Mouse (Mus musculus): ENCODE results near the gene Rps15a.

Rps15a gene

DNA sequence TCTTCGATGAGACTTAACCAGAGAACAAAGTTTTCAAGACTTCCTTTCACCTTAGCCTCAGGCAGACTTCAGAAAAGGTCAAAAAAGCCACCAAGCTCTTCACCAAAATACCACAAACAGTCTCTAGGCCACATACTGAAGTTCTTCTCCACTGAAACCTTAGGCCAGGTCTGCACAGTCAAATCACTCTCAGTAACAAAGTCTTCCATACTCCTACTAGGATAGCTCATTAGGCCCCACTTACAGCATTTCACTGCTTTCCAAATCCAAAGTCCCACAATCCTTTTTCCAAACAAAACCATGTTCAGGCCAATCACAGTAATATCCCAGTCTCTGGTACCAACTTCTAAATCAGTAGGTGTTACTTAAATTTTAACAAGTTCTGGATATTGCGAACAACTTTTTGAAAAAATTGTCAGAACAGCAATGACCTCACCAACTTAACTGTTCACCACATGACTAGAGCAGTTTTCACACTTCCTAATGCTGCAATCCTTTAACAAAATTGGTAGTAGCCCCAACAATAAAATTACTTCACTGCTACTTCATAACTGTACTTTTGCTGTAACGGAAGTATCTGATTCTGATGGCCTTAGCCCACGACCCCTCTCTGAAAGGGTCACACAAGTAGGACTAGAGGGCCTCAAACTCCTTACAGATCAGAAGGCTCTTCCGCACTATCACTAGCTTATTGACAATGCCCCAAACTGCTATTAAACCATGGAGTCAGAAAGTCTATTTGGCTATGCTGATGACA lies 2.3 kb downstream of the Rps15a start:
- no peak for DNase-seq

GRCm38 (mm10) chr7:118111128-118111527 lies 4.9 kb downstream of the Rps15a start:
- no peak for DNase-seq

- DNase-seq = no peak
Measured at GRCm38 (mm10) chr7:118107671-118108070, 8.3 kb downstream of the Rps15a start.

DNA sequence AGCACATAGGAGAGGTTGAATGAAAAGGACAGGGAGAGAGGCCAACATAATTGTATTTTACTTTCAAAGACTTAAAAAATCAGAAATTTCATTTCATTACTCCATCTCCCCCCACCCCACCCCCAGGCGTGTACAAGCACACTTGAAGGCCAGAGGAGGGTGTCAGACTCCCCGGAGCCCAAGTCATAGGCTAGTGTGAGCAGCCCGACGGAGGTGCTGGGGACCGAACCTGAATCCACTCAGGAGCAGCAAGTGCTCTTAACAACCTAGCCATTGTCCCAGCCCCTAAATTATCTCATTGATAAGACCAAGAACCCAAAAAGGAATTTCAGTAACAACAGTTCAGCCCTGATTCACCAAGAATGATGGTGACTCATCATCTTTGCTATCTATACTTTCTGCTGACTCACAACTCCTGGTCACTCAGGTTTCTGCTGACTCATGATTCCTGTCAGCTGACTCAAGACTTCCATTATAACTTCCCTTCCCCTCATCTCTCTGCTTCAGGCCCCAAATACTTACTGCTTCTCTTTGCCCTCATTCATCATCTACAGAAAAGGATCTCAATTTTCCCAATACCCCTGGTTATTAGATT lies 11.4 kb downstream of the Rps15a start:
- no peak for DNase-seq

DNA sequence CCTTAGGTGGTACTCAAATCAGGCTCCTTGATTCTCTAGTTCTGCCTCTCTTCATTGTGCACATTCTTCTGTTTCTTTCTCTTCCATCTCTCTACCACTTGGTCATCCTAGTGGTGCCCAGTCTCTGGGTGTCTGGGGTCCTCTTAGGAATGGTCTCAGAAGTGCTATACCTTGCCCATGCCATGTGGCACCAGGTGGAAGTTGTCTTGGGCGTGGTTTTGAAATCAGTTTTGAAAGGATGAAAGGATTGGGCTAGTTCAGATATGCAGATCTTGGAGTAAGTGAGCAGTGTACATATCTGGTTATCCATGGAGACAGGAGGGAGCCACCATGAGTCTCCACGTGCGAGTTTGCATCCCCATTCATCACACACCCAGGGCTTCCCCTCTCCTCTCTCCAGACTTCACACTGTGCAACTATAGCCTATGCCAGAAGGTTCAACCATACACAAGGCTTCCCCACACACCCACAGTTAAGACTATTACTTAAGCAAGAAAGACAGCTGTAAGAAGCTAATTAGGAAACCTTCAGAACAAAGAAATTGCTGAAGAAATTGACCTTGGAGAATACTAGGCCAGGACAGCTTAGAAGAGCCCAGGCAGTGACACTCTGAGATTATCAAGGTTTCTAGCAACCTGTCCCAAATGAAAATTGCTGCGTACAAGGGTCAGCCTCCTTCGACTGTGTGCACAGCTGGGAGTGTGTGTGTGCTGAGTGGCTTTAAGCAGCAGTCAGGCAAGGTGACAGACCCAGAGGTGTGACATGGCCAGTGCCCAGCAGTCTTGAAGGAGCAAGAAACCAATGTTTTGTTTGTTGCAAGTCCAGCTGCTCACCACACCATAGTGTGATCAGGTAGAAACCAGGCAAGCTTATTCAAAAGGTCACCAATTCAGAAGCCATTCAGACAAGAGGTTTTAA lies 12.3 kb downstream of the Rps15a start:
- no peak for DNase-seq

- no peak for DNase-seq
Measured at GRCm38 (mm10) chr7:118102678-118103461, 13.1 kb downstream of the Rps15a start.

GRCm38 (mm10) chr7:118102231-118102630 lies 13.8 kb downstream of the Rps15a start:
- DNase-seq = peak; percentile 60

- no peak for DNase-seq
Measured at GRCm38 (mm10) chr7:118097615-118098014, 18.4 kb downstream of the Rps15a start.

GRCm38 (mm10) chr7:118079987-118080386 lies 36.0 kb downstream of the Rps15a start:
- DNase-seq = no peak

DNA sequence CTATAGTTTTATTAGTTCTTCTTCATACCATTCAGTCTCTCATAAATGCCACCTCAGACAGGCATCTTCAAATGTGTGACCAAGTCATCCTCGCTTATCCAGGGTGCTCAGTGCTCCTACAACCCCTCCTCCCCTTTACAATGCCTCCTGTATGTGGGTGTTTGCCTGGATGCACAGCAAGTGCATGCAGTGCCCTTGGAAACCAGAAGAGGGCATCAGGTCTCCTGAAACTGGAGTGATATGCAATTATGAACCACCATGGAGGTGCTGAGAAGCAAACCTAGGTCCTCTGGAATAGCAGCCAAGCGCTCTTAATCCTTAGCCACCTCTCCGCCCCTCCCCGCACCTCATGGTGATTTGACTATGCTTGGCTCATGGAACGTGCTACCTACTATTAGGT lies 36.9 kb downstream of the Rps15a start:
- DNase-seq = no peak

DNA sequence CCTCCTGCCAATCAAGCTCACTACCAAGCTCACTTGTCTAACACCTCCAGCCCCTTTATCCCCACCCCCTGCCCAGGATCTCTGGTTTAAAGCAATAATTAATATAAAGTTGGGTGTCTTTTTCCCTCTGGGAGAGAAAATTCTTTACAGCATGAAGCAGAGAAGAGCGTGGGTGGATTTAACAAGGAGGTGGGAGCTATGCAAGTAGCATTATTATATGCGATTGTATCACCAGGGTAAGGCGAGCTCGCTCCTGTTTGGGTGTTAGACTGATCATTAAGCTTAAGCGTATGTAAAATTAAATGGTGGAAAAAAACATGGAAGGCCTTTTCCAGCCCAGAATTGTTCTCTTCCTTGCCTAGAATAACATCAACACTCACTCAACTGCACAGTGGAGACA lies 48.7 kb downstream of the Rps15a start:
- no peak for DNase-seq

DNA sequence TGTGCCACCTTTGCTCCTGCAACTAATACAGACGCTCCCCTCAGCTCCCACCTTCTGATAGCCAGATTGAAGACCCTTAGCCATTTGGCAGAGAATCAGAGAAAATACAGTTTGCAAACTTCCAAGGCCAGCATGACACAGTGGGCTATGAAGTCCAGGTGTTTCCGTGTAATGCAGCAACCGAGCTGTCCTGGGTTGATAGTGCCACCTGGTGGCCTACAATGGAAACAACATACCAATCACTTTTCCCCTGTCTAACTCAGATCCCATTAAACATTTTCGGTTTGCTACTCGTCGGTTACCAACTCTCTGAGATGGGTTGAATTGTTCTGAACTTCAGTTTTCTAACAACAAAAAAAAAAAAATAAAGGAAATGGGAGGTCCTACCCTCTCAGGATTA lies 59.7 kb downstream of the Rps15a start:
- DNase-seq = no peak

All from cerebellum, adult 9-10 months (tissue).